Mouse (Mus musculus): ENCODE data around the gene Wipi2.

Wipi2 gene

DNA sequence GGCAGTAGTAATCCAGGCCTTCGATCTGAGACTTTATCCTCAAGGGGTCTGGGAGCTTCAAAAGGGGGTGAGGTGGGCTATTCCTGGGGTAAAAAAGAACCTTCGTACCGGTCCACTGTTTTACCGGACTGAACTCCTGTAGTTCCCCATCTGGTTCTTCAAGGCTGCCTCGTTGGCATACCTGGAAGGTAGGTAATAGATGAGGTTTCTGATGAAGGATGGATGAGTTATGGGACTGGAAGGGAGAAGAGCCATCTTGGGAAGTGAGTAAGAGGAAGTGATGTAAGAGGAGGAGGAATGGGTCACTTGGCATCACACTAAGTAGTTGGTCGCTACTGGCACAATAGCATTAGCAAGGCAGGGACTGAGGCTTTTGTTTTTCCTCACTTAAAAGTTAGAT is 2.7 kb downstream of the Wipi2 start:
- DNase-seq, result peak; percentile 26

- no peak for DNase-seq
Measured at GRCm38 (mm10) chr5:142637823-142638222, 10.3 kb downstream of the Wipi2 start.

DNA sequence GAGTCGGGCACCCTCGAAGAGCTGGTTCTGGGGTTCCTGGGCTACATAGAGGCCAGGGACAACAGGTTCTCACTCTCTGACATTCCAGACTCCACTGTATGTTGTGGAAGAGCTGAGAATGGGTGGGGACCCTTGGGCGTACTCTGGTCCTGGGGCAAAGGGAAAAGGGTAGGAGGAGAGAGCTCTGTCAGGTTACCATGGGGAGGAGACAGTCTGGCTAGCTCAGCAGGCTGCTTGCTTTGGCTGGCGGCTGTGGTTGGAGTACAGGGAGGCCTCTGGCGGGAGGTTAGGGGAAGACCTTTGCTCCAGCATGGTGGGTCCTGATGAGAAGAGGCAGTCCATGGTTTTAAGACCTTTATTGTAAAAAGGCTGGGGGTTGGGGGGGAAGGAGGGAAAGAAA is 12.6 kb downstream of the Wipi2 start:
- DNase-seq, result peak; percentile 88

- DNase-seq, result peak; percentile 41
Measured at GRCm38 (mm10) chr5:142641331-142642051, 14.0 kb downstream of the Wipi2 start.

- DNase-seq, result no peak
Measured at GRCm38 (mm10) chr5:142648162-142648561, 20.7 kb downstream of the Wipi2 start.

DNA sequence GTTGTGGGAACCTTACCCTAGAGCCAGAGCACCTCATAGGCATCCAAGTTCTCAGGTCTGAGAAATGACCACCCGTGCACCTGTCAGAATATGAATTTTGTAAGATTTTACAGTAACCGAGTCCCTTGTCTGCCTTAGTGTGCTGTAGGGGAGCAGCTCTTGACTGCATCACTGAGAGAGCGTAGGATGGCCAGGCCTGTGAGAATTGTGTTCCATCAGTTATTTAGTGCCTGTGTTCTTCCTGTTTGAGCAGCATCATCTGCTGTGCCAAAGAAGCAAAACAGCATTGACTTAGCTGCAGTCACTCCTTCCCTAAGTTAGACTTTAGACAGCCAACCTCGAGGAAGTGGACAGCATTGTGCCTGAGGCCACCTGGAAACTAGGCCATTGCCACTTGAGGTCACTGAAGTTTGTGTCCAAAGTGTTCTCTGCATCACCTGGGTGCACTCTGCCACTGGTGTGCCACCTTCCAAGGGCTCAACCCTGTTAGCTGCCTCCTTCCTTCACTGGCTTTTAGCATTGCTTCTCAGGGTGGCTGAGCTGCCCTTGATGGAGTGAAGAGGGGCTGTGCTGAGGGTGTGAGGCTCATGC is 22.1 kb downstream of the Wipi2 start:
- peak; percentile 37 for DNase-seq

GRCm38 (mm10) chr5:142650390-142650789 is 22.9 kb downstream of the Wipi2 start:
- DNase-seq, result no peak

GRCm38 (mm10) chr5:142650794-142651497 is 23.4 kb downstream of the Wipi2 start:
- no peak for DNase-seq

- DNase-seq, result peak; percentile 17
Measured at GRCm38 (mm10) chr5:142652266-142652665, 24.8 kb downstream of the Wipi2 start.

DNA sequence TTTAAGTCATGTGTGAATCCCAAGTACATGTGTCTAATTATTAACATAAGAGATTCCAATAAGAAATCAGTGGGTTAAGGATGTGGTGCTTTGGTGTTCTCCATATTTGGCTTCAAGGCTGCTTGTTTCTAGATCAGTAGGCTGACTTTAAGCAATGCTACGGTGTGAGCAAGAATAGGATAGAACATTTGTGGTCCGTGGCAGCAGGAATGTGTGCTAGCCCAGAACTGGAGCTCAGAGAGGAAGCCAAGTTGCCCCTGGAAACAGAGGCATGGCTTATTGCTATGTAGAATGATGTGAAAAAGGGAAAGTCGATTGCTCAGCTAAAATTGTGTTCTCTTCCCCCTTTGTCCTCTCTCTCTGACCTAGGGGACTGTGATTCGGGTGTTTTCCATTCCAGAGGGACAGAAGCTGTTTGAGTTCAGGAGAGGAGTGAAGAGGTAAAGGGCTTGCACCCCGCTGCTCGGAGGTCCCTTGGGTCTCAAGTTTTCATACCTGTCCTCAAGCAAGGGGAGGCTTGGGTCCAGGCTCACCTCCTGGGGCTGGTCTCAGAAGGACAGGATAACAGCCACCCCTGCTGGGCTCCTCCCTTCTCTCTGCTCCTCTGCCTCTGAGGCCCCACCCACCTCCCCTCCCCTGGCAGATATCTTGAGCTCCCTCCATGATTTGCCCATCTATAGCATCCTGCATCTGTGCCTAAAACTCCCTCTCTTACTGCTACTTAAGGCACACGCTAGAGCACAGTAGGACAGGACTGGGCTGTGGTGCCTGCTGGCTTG is 33.3 kb downstream of the Wipi2 start:
- DNase-seq, result no peak

DNA sequence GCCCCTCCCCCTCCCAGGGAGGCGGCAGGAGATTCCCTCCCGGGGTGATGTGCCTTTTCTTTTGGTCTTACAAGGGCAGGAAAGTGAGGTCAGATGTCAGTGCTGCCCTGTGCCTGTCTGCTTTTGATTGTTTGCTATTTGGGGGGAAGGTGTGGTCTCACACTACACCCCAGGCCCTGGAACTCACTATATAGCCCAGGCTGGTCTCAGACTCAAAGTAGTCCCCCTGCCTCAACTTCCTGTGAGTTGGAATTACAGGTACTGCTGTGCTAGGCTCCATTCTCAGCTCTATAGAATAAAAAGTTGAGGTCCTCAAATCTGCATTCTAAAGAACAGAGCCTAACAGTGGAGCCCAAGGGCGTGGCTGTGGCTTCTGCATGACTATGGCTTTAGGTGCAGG is 40.4 kb downstream of the Wipi2 start:
- no peak for DNase-seq

- DNase-seq, result no peak
Measured at GRCm38 (mm10) chr5:142668556-142669263, 41.2 kb downstream of the Wipi2 start.

- DNase-seq, result no peak
Measured at GRCm38 (mm10) chr5:142669726-142670125, 42.2 kb downstream of the Wipi2 start.

DNA sequence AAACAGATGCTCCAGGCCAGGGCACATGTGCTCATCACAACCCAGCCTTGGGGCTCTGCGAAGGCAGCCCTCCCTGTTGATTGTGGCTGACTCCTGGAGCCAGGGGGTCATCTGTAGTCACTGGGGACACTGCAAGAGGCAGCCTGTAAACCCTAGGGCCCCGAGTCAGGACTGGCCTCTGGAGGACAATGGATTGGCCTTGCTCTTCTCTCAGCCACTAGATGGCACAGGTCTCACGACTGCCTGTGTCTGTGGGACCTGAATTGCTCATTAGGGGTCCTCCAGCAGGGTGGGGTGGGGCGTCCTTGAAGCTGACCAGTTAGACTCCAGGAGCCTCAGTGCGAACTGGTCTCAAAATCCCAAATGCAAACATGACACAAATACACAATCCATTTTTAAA is 45.6 kb downstream of the Wipi2 start:
- no peak for DNase-seq

DNA sequence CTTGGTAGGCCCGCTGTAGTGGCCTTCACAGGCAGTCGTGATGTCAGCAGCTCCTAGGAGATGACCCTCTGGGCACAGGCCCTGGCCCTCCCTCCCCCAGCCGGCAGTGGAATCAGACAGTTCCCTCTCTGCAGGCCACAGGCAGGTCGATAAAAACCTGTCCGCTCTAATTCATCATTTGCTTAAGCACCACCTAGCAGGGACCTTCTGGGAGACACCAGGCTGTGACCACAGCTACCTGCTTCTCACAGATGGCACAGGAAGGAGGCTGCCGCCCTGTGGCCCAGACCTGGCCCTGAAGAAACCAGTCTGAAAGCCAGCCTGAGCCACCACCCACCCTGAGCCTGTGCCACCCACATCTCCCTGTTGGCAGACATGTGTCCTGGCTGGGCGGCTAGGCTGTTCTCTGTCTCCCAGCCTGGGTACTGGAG is 50.7 kb downstream of the Wipi2 start:
- DNase-seq, result no peak

- DNase-seq, result no peak
Measured at GRCm38 (mm10) chr5:142679065-142679464, 51.6 kb downstream of the Wipi2 start.

DNA sequence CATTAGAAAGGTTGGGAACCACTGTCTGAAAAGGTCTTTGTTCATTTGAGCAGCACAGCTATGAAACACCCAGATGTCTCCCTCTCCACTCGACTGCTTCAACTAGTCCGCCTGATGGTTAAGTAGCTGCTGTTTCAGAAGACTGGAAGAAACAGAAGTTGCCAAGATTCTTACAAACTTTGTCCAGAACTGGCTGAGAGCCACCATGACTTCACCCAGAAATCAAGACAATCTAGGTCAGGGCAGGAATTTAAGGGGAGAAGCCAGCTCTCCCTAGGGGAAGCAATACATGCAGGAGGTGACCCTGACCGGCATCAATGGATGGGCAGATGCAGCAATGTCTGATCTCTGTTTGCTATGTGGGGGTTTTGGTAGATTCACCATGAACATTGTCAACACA is 54.4 kb downstream of the Wipi2 start:
- no peak for DNase-seq

DNA sequence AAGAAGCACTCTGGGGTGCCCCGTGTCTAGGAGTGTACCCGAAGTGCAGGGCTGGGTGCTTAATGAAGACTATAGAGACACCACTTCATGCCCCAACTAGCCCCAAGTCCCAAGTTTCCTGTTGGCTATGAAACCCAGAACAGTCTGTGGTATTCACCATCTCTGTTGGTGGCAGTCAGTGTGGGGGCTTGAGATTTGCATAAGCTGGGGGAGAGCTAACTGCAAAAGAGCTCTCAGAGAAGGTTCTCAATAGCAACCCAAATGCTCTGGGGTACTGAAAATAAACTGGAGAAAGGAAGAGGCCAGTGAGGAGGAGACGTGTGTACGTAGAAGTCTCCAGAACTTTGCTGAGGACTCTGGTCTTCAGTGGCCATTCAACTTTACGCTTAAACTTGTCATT is 55.0 kb downstream of the Wipi2 start:
- DNase-seq, result no peak

DNA sequence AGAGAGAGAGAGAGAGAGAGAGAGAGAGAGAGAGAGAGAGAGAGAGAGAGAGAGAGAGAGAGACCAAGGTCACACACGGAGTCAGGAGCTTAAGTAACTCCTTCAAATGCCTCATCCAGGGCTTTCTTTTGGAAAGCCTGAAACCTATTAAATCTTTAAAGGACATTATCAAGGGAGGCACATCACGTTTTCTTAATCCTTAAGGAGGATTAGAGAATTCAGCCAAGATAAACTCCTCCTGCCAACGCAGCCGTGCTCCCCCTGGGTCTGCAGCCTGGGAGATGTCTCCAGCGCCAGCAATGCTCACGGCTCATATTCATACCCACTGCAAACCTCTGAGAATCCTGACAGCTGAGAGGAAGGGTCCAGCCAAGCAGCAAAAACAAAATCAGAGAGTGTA is 61.4 kb downstream of the Wipi2 start:
- DNase-seq, result no peak

DNA sequence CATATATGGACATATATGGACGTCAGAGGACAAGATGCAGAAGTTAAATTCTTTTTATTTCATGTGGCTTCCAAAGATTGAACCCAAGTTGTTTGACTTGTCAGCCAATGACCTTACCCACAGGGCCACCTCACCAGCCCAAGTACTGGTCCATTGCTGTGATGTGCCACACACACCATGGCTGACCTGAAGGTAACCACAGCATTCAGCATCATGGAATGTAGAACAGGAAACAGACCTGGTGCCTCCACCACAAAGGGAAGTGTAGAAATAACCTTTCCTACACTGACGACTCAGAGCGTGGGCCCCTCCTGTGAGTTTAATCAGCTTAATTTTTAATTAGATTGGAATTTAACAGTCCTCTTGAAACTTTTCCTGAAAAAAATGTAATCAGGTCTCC is 62.8 kb downstream of the Wipi2 start:
- no peak for DNase-seq

GRCm38 (mm10) chr5:142692248-142692647 is 64.8 kb downstream of the Wipi2 start, which contains the start of gene Slc29a4:
TSS of gene Slc29a4 (plus strand) at chr5:142692512.
- DNase-seq, result no peak

DNA sequence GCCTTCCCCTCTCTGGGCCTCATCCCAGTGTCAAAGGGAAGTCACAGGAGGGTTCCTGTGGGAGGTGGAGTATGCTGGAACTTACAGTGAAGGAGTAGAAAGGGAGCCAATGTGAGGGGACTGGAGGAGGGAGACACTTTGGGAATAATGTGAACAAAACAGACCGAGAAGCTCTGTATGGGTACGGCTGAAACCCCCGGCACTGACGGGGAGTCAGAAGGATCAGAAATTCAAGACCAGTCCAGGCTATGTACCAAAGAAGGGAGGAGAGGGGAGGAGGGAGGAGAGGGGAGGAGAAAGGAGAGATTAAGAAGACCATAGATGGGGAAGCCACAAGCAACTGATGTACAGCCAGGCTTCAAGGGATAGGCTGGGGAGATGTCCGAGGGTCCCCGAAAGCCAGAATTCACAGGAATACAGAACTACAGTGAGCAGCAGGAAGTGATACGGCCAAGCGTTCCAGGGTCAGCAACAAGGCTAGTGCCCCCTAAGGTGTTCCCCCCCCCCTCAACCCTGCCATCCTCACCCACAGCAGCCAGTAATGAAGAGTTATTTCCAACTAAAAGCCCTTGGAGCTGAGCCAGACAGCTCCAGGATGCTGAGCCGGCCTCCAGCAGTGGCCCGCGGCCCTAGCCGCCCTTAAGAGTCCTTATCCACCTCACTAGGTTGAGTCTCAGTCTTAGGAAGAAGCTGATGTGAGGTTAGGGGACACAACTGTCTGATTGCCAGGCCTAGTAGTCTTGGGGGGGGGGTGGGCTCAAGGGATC is 65.7 kb downstream of the Wipi2 start:
- DNase-seq, result no peak

Measured in kidney, adult 11 months (tissue).